Mouse (Mus musculus) heart, embryonic 11.5 days (tissue): ENCODE measurements at regions not wholly inside any gene's neighbourhood (a gene's known extent, or its start where the extent isn't known, plus 50 kb on each side); places are given as distances from the start of the nearest gene placed in this dataset.
"Not testable (repeated sequence)": the region's sequence is repeated elsewhere in the genome, so short reads cannot be mapped to it uniquely, and the experiment has no call there.

ENCODE experiments used
- ATAC-seq: fragments of 200-750 bp; cut with Nextera tagmentation; replicated peaks from 2 replicates; pipeline ENCODE4 v1.8.0; 2017; ENCODE audit warnings: moderate library complexity; ENCODE audit not compliant: insufficient number of reproducible peaks, low FRiP score, low TSS enrichment
- H3K27ac ChIP-seq: fragments of 300-500 bp; sonication (generic); 2 replicates; pipeline ENCODE4 v1.5.1; 2014; ENCODE audit warnings: mild to moderate bottlenecking, low read depth, low read length
- H3K27me3 ChIP-seq: fragments of 300-500 bp; sonication (generic); 2 replicates; pipeline ENCODE4 v1.6.1; 2014; ENCODE audit warnings: mild to moderate bottlenecking, low read length, mixed read lengths; ENCODE audit not compliant: control insufficient read depth, insufficient read depth
- H3K36me3 ChIP-seq: fragments of 300-500 bp; sonication (generic); 2 replicates; pipeline ENCODE4 v1.6.1; 2014; ENCODE audit warnings: mild to moderate bottlenecking, low read length, moderate library complexity, mixed read lengths; ENCODE audit not compliant: control insufficient read depth, insufficient read depth
- H3K4me1 ChIP-seq: fragments of 300-500 bp; sonication (generic); 2 replicates; pipeline ENCODE4 v1.6.1; 2014; ENCODE audit warnings: low read length; ENCODE audit not compliant: control insufficient read depth, insufficient read depth
- H3K4me2 ChIP-seq: fragments of 300-500 bp; sonication (generic); 2 replicates; pipeline ENCODE4 v1.6.1; 2014; ENCODE audit warnings: mild to moderate bottlenecking, moderate library complexity
- H3K4me3 ChIP-seq: fragments of 300-500 bp; sonication (generic); 2 replicates; pipeline ENCODE4 v1.5.1; 2014; ENCODE audit warnings: low read depth, low read length
- H3K9ac ChIP-seq: fragments of 300-500 bp; sonication (generic); 2 replicates; pipeline ENCODE4 v1.6.1; 2014; ENCODE audit warnings: mild to moderate bottlenecking, low read depth, low read length, moderate library complexity
- H3K9me3 ChIP-seq: fragments of 300-500 bp; sonication (generic); replicated peaks from 2 replicates; pipeline ENCODE4 v1.6.1; 2016; ENCODE audit warnings: low read length; ENCODE audit not compliant: control insufficient read depth
- WGBS: fragments of 180-500 bp; shearing (Covaris S2); extraction: QIAGEN DNeasy Blood & Tissue Kit; methylation state at CpG from one replicate; pipeline ENCODE4 v1.1.7; 2014; ENCODE audit not compliant: insufficient replicate concordance; 5-methylcytosine and 5-hydroxymethylcytosine counted together

DNA sequence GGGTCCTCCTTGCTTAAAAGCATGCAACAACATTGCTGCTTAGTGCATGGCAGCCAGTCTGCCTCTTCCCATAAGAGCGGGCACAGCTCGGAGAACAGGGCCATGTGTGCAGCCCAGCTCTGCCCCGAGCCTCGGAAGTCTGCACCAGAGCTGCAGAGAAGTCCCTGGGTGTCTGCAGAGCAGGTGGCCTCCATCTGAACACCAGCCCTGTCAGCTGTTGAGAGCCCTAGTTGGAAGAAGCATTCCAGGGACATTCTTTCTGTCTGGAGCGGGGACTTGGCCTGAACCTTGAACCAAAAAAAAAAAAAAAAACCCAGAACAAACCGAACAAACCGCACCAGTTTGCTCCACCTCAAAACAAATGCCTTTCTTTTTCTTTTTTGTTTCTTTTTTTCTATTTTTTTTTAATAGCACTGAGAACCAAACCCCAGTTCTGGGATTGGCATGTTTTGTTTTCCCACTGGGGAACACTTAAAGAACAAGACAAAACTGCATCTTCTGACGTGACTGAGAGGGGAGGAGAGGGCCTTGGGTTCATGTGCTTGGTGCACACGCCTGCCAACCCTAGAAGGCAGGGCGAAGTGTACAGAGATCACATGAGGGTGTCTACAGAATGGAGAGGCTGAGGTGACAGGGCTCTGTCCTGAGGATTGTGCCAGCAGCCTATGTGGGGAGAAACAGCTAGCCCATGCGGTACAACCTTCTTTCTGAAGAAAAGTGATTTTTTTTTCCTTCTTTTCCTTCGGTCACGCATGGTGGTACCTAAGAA, 106.8 kb downstream of the Bod1 start:
- Histone ChIP-seq H3K9ac (no peak overlapping the region), H3K4me1 (peaks cover 12% of the 10 kb centered on the region), H3K36me3 (no peaks in the 10 kb centered on the region), H3K4me2 (no peak overlapping the region), H3K4me3 (no peak overlapping the region), H3K27ac (peak overlapping the region; percentile 36; the same call in 1 of the 2 replicates), H3K9me3 (no peaks in the 10 kb centered on the region), H3K27me3 (no peaks in the 10 kb centered on the region)
- WGBS, result 59% methylated on average over 13 of the region's 13 CpGs
- peak; percentile 62; the same call in 1 of the 2 replicates for ATAC-seq

- peaks cover 12% of the 10 kb centered on the region for H3K4me1 ChIP-seq
- no peaks in the 10 kb centered on the region for H3K27me3 ChIP-seq
- H3K4me3 ChIP-seq, result no peak overlapping the region
- 26% methylated on average over 10 of the region's 10 CpGs for WGBS
- H3K27ac ChIP-seq, result peak overlapping the region; percentile 36; the same call in 1 of the 2 replicates
- no peak overlapping the region for H3K9ac ChIP-seq
- H3K9me3 ChIP-seq, result no peaks in the 10 kb centered on the region
- H3K36me3 ChIP-seq, result no peaks in the 10 kb centered on the region
- H3K4me2 ChIP-seq, result no peak overlapping the region
- ATAC-seq, result 0 out of 2 replicates have a peak, but pooled peaks have one; percentile 40
These were observed 107.6 kb downstream of the Bod1 start for GRCm38 (mm10) chr11:31563826-31564741.

- Histone ChIP-seq H3K27me3 (no peaks in the 10 kb centered on the region), H3K9me3 (no peaks in the 10 kb centered on the region), H3K9ac (no peak overlapping the region), H3K36me3 (no peaks in the 10 kb centered on the region), H3K27ac (no peak overlapping the region), H3K4me1 (peaks cover 12% of the 10 kb centered on the region), H3K4me3 (no peak overlapping the region), H3K4me2 (no peak overlapping the region)
- WGBS, result 76% methylated on average over 3 of the region's 3 CpGs
- ATAC-seq, result no peak
These were observed 108.7 kb downstream of the Bod1 start for GRCm38 (mm10) chr11:31562954-31563353.

DNA sequence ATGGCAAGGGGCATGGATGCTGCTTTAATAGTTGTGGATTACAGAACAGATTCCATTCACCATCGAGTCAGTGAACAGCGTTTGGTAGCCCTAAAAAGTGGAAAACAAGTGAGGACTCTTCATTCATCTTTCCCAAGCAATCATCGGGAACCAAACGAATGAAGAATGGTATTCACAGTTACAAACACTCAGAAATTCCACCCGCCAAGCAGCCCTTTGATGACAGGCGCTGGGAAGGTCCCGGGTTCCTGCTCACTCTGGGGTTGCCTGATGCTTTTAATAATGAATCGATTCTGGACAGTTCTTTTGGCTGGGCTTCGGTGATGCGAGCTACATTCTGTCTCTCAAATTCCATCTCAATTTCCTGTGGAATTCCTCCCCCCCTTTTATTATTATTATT, 110.9 kb downstream of the Bod1 start:
- Histone ChIP-seq H3K36me3 (no peaks in the 10 kb centered on the region), H3K4me1 (peaks cover 12% of the 10 kb centered on the region), H3K9ac (no peak overlapping the region), H3K4me3 (no peak overlapping the region), H3K27ac (no peak overlapping the region), H3K27me3 (no peaks in the 10 kb centered on the region), H3K9me3 (no peaks in the 10 kb centered on the region), H3K4me2 (no peak overlapping the region)
- ATAC-seq, result no peak
- WGBS, result 72% methylated on average over 10 of the region's 10 CpGs

GRCm38 (mm10) chr11:31555042-31555441, 116.6 kb downstream of the Bod1 start:
- WGBS, result 87% methylated on average over 4 of the region's 4 CpGs
- Histone ChIP-seq H3K36me3 (no peaks in the 10 kb centered on the region), H3K9ac (no peak overlapping the region), H3K4me1 (no peaks in the 10 kb centered on the region), H3K27me3 (no peaks in the 10 kb centered on the region), H3K27ac (no peak overlapping the region), H3K9me3 (no peaks in the 10 kb centered on the region), H3K4me2 (no peak overlapping the region), H3K4me3 (no peak overlapping the region)
- ATAC-seq, result no peak

DNA sequence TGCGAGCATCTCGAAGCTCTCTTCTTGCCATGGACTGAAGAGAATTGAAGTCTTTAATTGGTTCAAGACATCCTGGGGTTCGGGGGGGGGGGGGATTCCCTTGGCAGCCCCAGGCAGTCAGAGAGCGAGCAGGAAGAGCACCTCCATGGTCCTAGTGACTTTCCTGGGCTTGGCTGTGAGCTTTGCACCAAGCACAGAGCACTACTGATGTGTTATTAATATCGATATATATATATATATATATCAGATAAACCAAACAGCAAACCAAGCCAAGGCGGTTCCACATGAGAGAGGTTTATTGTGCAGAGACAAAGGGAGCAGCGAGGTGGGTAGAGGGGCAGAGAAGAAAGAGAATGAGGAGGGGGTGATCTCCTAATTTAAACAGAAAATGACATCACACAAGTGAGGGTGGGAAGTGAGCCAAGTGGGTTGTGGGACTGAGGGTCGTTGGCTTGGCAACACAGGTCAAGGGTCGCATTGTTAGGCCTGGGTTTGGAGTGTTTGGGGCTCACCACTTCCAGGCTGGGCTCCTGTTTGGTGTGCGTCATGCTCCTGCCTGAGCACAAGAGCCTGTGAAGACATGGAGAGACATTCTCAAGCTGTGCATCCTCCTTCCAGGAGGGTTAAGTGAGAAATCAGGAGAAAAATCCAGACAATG, 119.9 kb downstream of the Bod1 start:
- H3K4me3 ChIP-seq, result no peak overlapping the region
- H3K27ac ChIP-seq, result no peak overlapping the region; the same call in 1 of the 2 replicates
- no peak overlapping the region for H3K9ac ChIP-seq
- no peak for ATAC-seq
- 57% methylated on average over 10 of the region's 10 CpGs for WGBS
- no peak overlapping the region for H3K4me2 ChIP-seq
- H3K9me3 ChIP-seq, result 0 out of 2 replicates have a peak, but pooled peaks cover 4% of the 10 kb centered on the region
- H3K36me3 ChIP-seq, result no peaks in the 10 kb centered on the region
- no peaks in the 10 kb centered on the region for H3K4me1 ChIP-seq
- H3K27me3 ChIP-seq, result no peaks in the 10 kb centered on the region

DNA sequence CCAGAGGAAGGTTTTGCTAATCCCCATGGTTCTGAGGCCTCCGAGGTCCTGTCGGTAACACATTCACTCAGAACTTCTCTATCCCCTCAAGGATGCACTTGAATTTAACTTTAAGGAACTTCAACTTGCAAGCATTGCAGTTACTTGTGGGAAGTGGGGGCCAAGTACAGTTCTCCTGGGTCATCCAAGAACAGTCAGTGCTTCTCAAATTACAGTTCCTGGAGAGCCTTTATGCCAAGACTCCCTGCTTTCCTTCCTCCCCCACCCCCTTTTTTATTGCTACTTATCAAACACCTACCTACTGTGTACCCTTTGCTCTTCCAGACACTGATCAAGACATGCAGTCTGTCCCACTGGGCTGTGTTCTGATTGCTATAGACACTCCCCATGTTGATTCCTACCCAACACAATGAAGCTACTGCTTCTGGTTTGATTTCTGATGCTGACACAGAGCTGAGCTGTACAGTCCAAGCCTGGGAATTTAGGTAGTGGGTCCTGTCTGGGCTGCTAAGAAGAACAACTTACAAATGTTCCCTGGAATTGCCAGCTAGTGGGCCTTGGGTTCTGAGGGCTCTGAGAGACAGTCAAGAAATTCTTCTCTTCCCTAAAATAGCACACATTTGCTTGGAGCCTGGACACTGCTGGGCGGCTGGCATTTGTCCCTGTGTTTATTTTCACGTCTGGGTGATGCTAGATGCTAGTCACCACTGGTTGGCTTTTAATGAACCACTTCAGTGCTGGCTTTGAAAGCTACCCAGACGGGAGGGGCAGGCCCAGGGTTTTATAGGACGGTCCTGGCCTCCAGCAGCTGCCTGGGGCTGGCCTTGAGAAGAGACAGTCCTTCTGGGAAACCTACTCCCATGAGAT, 120.7 kb downstream of the Bod1 start:
- Histone ChIP-seq H3K9me3 (0 out of 2 replicates have a peak, but pooled peaks cover 4% of the 10 kb centered on the region), H3K4me1 (no peaks in the 10 kb centered on the region), H3K36me3 (no peaks in the 10 kb centered on the region), H3K27ac (no peak overlapping the region; the same call in 1 of the 2 replicates), H3K27me3 (no peaks in the 10 kb centered on the region), H3K9ac (no peak overlapping the region), H3K4me2 (no peak overlapping the region), H3K4me3 (no peak overlapping the region)
- no peak for ATAC-seq
- WGBS, result 39% methylated on average over 6 of the region's 6 CpGs

GRCm38 (mm10) chr11:31545514-31545913, 126.2 kb downstream of the Bod1 start:
- not testable (repeated sequence) for ATAC-seq, H3K4me3 ChIP-seq, H3K9ac ChIP-seq, H3K4me2 ChIP-seq, H3K36me3 ChIP-seq, H3K27me3 ChIP-seq, H3K27ac ChIP-seq, H3K9me3 ChIP-seq, H3K4me1 ChIP-seq
- 67% methylated on average over 10 of the region's 10 CpGs for WGBS
